22 mouse cellular contexts compared by ENCODE assay signal in genomic region chr16:29834669-29835068, GRCm38 (mm10).
A peak's percentile ranks its signal among the peaks of the same experiment; 100 is the strongest.
DNase-seq lines count a peak whose midpoint lies in the region; ATAC-seq and TF ChIP-seq lines count a peak whose summit lies in the region.
"Had no signal": no experiment of that assay in that cellular context is flagged by ENCODE, and none has a peak within 500 bp of the region (broad histone marks: within the 10 kb centered on the region; RNA-seq: fewer than 3 reads in every experiment).

No protein-coding gene starts in this region.

- intact Hi-C loops in left cerebral cortex, adult 2 months (cut with DNase I) = loop anchor here (5.0 kb wide), 2 partner anchors 113 to 173 kb away; no protein-coding TSS in a partner anchor

- H3K27me3 ChIP-seq in heart, embryonic 10.5 days (ENCODE audit: insufficient read depth, poor library complexity, severe bottlenecking) = peaks cover 14% of the 10 kb centered on the region; the same call in 1 of the 2 replicates
- H3K27me3 ChIP-seq: embryonic facial prominence, embryonic 13.5 days had no signal

- no peak overlapping the region for H3K27ac ChIP-seq in left cerebral cortex, adult 2 months
- no peak overlapping the region for H3K27ac ChIP-seq in heart, embryonic 10.5 days
- H3K27ac ChIP-seq: embryonic facial prominence, embryonic 13.5 days; forebrain, embryonic 13.5 days; gastrocnemius, adult 2 months; hindbrain, embryonic 15.5 days; midbrain, embryonic 13.5 days; neural tube, embryonic 12.5 days had no signal

- ATAC-seq in CD4-positive, CD25-positive, alpha-beta regulatory T cell, adult 4 months = peak; percentile 84
- ATAC-seq in activated CD4-positive, CD25-positive, alpha-beta regulatory T cell, adult 4 months = peak; percentile 90
- ATAC-seq: forebrain, embryonic 13.5 days; liver, postnatal 0 days; midbrain, embryonic 13.5 days had no signal

- H3K9me3 ChIP-seq in heart, embryonic 10.5 days = no peaks in the 10 kb centered on the region
- H3K9me3 ChIP-seq: embryonic facial prominence, embryonic 13.5 days; forebrain, embryonic 13.5 days; hindbrain, embryonic 15.5 days; midbrain, embryonic 13.5 days; neural tube, embryonic 12.5 days had no signal

- H3K4me1 ChIP-seq in heart, embryonic 10.5 days = peaks cover 19% of the 10 kb centered on the region

- no peaks in the 10 kb centered on the region for H3K36me3 ChIP-seq in heart, embryonic 10.5 days
- H3K36me3 ChIP-seq: embryonic facial prominence, embryonic 13.5 days; hindbrain, embryonic 15.5 days; midbrain, embryonic 13.5 days; neural tube, embryonic 12.5 days had no signal

- no peak for DNase-seq in left cerebral cortex, adult 2 months (ENCODE audit: extremely low spot score in 1 of 2, low spot score in 2 of 2)
- DNase-seq in left cerebral cortex, adult 18-20 months (ENCODE audit: low spot score in 2 of 2) = no peak
- no peak for DNase-seq in embryo, embryonic 9.5 days (ENCODE audit: extremely low spot score)
- DNase-seq in heart, embryonic 10.5 days (ENCODE audit: low spot score) = no peak
- DNase-seq in urinary bladder, postnatal 4 days (ENCODE audit: low spot score in 2 of 2) = no peak
- DNase-seq: adrenal gland, postnatal 10 days; cerebellum, adult 18-20 months; cerebellum, postnatal 14 days; gastrocnemius, adult 2 months; heart, postnatal 4 days; kidney, postnatal 36 days; liver, postnatal 0 days; retina, postnatal 1 day; thymus, postnatal 4 days had no signal

- peak overlapping the region; percentile 9; the same call in 1 of the 2 replicates for H3K4me3 ChIP-seq in left cerebral cortex, adult 2 months
- H3K4me3 ChIP-seq in heart, embryonic 10.5 days = no peak overlapping the region
- H3K4me3 ChIP-seq: embryonic facial prominence, embryonic 13.5 days; erythroblast, embryonic 14.5 days; forebrain, embryonic 13.5 days; gastrocnemius, adult 2 months; hindbrain, embryonic 15.5 days; midbrain, embryonic 13.5 days; neural tube, embryonic 12.5 days had no signal

- 71% methylated on average over 6 of the region's 6 CpGs for WGBS in heart, embryonic 10.5 days

- TF ChIP-seq CTCF in left cerebral cortex, adult 2 months (IDR thresholded peaks at IDR 0.05) = no peak
